Mouse (Mus musculus) bone marrow, adult 2 months (tissue): ENCODE results near the gene Btbd16.

Experiments
- CTCF ChIP-seq: fragments of 200-500 bp; IDR thresholded peaks from 2 replicates; pipeline ENCODE4 v1.5.1; 2011; ENCODE audit warnings: low read length, control low read depth; ENCODE audit not compliant: control insufficient read depth, insufficient read depth
- POLR2A ChIP-seq: fragments of 200-500 bp; IDR thresholded peaks from 2 replicates; pipeline ENCODE4 v1.6.1; 2011; ENCODE audit warnings: low read depth, mild to moderate bottlenecking, control low read depth, low read length, borderline replicate concordance; ENCODE audit not compliant: control insufficient read depth

GRCm38 (mm10) chr7:130803251-130803825, 29.5 kb downstream of the Btbd16 start:
- TF ChIP-seq CTCF (no peak), POLR2A (no peak)
